Mouse (Mus musculus) lung, postnatal 0 days (tissue): ENCODE measurements around the gene BC048679.

Experiments
- CTCF ChIP-seq: IDR thresholded peaks from 2 replicates; pipeline ENCODE4 v1.5.1; 2016; ENCODE audit warnings: antibody characterized with exemption, mild to moderate bottlenecking
- EP300 ChIP-seq: IDR thresholded peaks from 2 replicates; pipeline ENCODE4 v1.6.1; 2016; ENCODE audit warnings: antibody characterized with exemption, mild to moderate bottlenecking, control low read depth

DNA sequence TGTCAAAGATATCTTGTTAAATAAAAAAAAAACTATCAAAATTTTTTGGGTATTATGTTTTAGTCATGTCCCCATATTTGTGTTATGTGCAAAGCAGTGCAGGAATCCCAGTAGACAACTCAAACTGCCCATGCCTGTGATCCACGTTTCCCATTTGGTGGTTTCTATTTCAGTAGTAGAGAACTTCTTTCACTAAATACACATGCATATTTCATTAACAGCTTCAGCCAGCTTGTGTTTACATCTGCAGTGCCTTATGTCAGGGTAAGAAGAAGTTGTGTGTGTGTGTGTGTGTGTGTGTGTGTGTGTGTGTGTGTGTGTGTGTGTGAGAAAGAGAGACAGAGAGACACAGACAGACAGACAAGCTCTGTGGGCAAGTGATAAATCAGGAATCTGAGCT lies 33.4 kb upstream of the BC048679 start:
- TF ChIP-seq CTCF (no peak), EP300 (no peak)
